Mouse (Mus musculus) ZHBTc4 (cell line): ENCODE results near the gene Ppp1r11.

ENCODE experiments used
- DNase-seq: peaks from one replicate; pipeline ENCODE4 v3.0.0-alpha.2; 2011; ENCODE audit warnings: low read depth, low spot score

Ppp1r11 gene

GRCm38 (mm10) chr17:36950981-36951947 lies at the start of gene Ppp1r11:
Ppp1r11 (minus strand) TSS chr17:36951741.
- DNase-seq: peak; percentile 99

DNA sequence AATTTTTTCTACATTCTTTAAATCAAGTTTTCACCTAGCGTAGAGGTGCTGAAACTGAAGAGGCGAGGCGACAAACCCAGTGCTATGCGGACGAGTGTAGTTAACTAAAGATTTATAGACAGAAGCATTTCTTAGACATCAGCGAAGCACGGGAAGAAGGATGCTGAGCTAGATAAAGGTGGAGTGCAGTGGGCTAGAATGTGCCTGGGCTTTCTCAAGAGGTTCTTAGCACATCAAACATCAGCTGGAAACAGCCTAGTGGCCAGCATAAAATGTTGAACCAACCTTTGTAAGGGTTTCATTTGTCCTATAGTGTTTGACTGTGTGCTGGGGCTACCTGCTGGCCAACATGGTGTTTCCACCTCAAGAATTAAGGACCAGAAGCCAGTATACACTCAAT lies 49.3 kb upstream of the Ppp1r11 start, which contains the start of gene Zfp57:
Gene Zfp57, plus strand, starts transcription at position 301 of the 400 bp plus-strand sequence.
- DNase-seq: no peak

DNA sequence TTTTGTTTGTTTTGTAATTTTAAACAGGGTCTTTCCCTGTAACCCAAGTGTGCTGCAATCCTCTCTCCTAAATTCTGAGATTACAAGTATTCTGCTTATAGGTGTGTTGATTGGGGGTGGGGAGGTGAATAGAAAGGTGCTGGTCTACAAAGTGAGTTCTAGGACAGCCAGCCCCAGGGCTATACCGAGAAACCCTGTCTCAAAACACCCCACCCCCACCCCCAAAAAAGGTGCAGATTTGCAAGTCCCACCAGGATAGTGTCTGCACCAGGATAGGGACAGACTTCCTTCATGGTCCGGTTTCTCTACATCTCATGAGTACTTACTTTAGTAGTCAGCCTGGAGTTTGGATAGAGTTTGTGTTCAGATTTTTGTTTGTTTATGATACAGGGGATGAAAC lies 46.9 kb upstream of the Ppp1r11 start:
- DNase-seq: no peak

- DNase-seq: peak; percentile 97
Measured at GRCm38 (mm10) chr17:36997033-36997735, 45.6 kb upstream of the Ppp1r11 start.

GRCm38 (mm10) chr17:36995448-36995847 lies 43.9 kb upstream of the Ppp1r11 start:
- DNase-seq: peak; percentile 93

DNA sequence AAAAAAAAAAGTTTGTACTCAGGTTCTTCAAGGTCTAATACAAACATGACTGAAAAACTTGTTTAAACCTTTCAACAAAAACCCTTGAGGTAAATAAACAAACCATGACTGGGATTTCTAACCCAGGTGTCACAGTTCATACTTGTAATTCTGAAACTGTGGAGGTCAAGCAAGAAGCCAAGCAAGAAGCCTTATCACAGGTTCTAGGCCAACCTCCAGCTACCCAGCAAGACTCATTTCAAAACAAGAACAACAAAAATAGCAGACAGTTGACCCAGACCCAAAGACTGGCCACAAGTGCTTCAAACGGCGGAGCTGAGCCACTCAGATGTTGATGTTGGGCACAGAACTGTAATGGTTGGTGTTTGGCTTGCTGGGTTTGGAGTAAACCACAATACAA lies 43.0 kb upstream of the Ppp1r11 start:
- no peak for DNase-seq

- DNase-seq: peak; percentile 82
Measured at GRCm38 (mm10) chr17:36993770-36994325, 42.3 kb upstream of the Ppp1r11 start.

GRCm38 (mm10) chr17:36992336-36993104 lies 41.0 kb upstream of the Ppp1r11 start:
- DNase-seq: no peak

DNA sequence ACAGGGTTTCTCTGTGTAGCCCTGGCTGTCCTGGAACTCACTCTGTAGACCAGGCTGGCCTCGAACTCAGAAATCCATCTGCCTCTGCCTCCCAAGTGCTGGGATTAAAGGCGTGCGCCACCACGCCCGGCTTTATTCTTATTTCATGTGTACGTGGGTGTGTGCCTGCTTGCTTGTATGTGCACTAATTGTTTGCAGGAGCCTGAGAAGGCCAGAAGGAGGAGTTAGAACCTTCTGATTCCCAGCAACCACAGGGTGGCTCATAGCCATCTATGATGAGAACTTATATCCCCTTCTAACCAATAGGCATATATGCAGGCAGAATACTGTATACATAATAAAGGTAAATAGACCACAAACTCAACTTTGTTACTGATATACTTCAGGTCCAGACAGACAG lies 39.1 kb upstream of the Ppp1r11 start:
- peak; percentile 70 for DNase-seq

- DNase-seq: no peak
Measured at GRCm38 (mm10) chr17:36989437-36989836, 37.9 kb upstream of the Ppp1r11 start, which contains the start of gene H2-M5. H2-M5 (minus strand) TSS chr17:36989537.

- DNase-seq: peak; percentile 79
Measured at GRCm38 (mm10) chr17:36988475-36988874, 36.9 kb upstream of the Ppp1r11 start.

DNA sequence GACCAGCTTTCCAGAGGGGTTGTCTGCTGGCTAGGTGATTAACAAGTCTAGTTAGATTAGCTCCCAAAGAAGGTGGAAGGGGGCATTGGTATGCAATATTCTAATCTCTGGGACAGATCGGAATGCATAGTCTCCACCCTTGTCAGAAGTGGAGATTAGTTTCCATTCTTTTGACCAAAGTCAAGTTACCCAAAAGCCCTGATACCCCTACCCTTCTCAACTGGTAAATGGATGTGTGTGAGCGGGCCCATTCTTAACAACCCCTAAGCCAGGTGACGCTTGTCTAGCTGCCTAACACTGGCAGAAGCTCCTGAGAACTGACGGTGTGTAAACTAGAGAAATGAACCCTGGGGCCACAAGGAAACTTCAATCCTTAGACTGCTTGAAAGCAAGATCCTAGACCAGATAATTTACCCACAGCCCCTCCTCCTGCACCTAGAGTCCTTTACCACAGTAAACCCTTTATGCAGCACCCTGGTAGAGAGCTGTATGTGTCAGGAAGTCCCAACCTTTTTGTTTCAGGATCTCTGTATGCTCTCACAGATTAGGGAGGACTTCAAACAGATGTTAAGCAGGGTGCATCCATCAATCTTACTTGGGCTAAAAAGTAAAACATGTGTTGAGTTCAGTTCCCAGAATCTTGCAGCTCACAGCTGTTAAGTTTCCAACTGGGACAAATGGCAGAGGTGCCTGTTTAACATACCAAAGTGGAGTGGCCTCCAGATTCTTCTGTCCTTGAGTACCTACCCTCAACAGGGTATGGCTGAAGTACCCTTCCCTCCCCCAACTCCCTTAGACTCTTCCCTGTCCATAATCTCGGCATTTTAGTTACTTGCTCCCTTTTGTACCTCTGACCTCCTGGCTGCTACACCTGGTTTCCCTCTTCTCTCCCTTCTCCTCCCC lies 31.0 kb upstream of the Ppp1r11 start:
- peak; percentile 91 for DNase-seq

DNA sequence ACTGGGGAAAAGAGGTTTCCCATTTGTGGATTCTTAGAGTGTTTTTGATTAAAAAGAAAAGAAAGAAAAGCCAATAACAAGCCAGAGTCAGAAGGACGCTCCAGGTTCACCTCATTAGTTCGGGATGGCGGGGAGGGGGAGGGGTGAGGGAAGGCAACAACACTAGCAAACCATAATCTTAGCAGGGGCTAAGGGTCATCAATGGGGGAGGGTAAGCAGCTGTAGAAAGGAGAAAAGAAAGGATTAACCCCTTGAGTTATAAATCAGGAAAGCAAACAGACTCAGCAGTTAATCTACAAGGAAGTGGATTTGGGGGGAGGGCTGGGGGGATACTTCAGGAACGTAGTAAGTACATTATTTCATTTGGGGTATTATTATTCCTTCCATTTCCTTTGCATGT lies 30.3 kb upstream of the Ppp1r11 start:
- peak; percentile 81 for DNase-seq

DNA sequence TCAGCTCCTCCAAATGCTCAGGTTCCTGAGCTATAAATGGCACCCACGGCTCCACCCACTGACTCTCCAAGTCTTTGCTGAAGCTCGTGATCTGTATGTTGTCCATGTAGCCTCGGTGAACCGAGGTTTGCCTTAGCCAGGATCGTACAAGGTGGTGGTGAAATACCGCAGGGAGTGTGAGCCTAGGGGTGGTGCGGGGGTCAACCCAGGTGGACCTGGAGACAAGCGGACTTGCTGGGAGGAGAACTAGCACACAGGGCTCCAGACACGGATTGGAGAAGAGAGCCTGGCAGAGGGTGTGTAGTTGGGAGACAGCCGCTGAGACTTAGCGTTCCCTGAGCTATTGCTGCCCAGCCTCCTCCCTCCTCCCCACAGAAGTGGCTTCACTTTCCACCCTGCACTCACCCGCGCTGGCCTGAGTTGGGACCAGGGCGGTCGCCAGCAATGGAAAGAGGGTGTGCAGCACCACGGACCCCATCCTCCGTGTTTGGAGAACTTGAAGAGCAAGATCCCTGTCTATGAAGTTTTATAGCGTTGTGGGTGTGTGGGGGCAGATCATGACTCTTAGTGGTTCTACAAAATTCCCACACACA lies 29.8 kb upstream of the Ppp1r11 start, which contains the start of gene 2410137M14Rik:
Gene 2410137M14Rik, minus strand, starts transcription at position 17 of the 593 bp plus-strand sequence.
- DNase-seq: peak; percentile 76

DNA sequence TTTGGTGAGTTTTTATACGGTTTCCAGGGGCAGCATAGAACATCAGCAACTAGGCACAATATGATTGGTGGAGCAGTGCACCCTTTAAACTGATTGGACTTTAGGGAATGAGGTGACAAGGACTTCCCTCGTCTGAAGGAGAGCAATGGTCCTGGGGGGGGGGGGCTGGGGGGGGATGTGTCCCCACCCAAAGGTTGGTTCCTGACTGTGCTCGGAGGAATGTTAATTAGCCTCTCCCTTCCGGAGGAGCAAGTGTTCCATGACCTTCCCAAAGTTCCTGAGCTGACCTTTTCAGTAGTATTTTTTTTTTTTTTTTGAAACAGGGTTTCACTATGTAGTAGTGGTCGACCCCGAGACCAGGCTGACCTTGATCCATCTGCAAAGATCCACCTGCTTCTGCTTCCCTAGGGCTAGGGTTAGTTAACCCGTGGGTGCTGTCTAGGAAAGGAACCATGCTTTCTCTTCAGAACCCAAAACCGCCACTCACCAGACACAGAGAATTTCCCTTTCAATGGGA lies 21.8 kb upstream of the Ppp1r11 start:
- DNase-seq: peak; percentile 96

GRCm38 (mm10) chr17:36972791-36973190 lies 21.2 kb upstream of the Ppp1r11 start:
- DNase-seq: peak; percentile 79

- no peak for DNase-seq
Measured at GRCm38 (mm10) chr17:36971172-36971850, 19.8 kb upstream of the Ppp1r11 start.

DNA sequence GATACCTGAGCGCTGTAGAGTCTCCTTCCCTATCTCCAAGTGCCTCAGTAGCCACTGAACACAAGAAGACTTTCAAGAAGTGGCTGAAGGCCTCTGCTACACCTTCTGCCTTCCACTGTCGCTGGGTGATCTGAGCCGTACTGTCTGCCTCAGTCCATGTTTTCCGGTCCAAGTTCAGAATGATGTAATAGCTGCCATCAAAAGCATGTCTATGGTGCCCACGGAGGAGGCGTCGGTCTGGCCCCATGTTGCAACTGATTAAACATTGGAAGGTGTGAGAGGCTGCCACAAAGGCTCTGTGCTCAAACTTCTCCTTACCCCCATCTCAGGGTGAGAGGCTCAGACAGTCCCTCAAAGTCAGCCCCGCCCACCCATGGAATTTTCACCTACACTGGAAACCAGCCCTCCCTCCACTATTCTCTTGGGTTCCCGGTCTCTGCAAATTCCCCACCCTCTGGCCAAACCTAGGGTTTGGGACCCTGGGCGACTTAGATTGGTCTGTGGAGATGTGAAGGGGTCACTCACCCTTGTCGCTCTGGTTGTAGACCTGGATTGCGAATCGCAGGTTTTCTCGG lies 18.9 kb upstream of the Ppp1r11 start:
- peak; percentile 85 for DNase-seq

DNA sequence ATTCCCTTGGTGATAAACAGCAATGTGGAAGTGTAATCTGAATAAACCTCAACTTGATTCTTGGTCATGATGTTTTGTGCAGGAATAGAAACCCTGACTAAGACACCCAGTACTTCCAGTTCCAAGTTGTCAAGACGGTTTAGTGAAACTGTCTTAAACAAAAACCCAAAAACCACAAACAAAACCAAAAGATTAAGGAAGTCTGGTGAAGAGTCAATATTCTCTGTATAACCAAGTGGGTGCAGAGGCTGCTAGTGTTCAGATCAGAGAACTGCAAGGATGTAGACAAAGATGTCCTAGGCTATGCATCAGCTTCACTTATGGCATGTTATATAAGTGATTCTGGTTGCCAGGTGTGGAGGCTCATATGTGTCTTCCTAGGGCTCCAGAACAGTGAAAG lies 15.3 kb upstream of the Ppp1r11 start:
- no peak for DNase-seq
